Mouse (Mus musculus): ENCODE data around the gene Triobp.

DNA sequence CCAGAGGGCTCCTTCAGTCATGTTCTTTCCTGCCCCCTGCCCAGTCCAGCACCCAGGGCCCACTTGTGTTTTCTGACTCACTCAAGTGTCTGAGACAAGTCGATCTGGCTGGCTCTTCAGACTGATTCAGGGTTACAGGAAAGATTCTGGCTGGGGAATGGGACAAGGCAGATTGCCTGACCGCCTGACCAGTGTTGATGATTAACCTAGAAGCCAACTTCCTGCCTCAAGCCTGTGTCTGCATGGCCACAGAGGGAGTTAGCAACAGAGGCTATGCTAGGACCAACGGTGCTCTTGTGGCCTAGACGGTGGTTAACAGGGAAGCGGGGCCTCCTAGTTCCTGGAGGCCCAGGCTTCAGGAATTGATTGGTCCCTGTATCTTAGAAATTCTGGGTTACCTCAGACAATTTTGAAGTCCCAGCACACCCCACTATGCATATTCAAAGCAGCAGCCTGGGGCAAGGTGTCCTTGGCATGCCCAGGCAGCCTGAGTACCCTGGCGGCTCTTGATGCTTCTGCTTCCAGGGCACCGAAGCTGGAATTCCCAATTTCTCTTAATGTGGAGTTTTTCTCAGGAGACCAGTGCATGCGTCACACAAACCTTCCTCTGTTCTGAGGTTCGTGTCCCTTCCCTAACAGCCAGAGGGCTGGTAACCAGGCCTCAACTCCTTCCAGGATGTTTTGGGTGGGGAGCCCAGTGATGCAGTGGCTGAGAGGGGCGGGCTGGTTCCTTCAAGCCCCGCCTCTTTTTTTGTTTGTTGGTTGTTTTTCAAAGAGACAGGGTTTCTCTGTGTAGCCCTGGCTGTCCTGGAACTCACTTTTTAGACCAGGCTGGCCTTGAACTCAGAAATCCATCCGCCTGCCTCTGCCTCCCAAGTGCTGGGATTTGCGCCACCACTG lies 104.2 kb downstream of the Triobp start:
- TF ChIP-seq GATA1 (IDR thresholded peaks at IDR 0.05; ENCODE audit: borderline replicate concordance, low read length) (no peak), FLI1 (IDR thresholded peaks at IDR 0.05; ENCODE audit: low read length) (no peak)

Measured in megakaryocyte, embryonic 14.5 days (primary cell).